Mouse (Mus musculus) lung, embryonic 16.5 days (tissue): Measurements from ENCODE around the gene Serac1. TPM values are rescaled to one million over a fixed set of nuclear protein-coding genes. Genes with fewer than 3 reads are reported as not detected.

Experiments used
- ATAC-seq: fragments of 200-750 bp; cut with Nextera tagmentation; 2 replicates; pipeline ENCODE4 v1.8.0; 2017; ENCODE audit warnings: low read depth, mild to moderate bottlenecking, moderate library complexity
- H3K27ac ChIP-seq: fragments of 300-500 bp; sonication (generic); 2 replicates; pipeline ENCODE4 v1.5.1; 2014; ENCODE audit warnings: mild to moderate bottlenecking, control low read depth, low read length
- H3K27me3 ChIP-seq: fragments of 300-500 bp; sonication (generic); 2 replicates; pipeline ENCODE4 v1.6.1; 2014; ENCODE audit warnings: low read depth, low read length, mixed read lengths; ENCODE audit not compliant: control insufficient read depth, insufficient read depth
- H3K36me3 ChIP-seq: fragments of 300-500 bp; sonication (generic); 2 replicates; pipeline ENCODE4 v1.6.1; 2014; ENCODE audit warnings: low read length; ENCODE audit not compliant: control insufficient read depth, insufficient read depth
- H3K4me1 ChIP-seq: fragments of 300-500 bp; sonication (generic); replicated peaks from 2 replicates; pipeline ENCODE4 v1.6.1; 2014; ENCODE audit warnings: low read length, mixed read lengths; ENCODE audit not compliant: control insufficient read depth, insufficient read depth
- H3K4me2 ChIP-seq: fragments of 300-500 bp; sonication (generic); 2 replicates; pipeline ENCODE4 v1.6.1; 2014; ENCODE audit warnings: low read depth, low read length, control low read depth
- H3K4me3 ChIP-seq: fragments of 300-500 bp; sonication (generic); 2 replicates; pipeline ENCODE4 v1.5.1; 2014; ENCODE audit warnings: mild to moderate bottlenecking, low read length, control low read depth
- H3K9ac ChIP-seq: fragments of 300-500 bp; sonication (generic); 2 replicates; pipeline ENCODE4 v1.6.1; 2014; ENCODE audit warnings: low read length, control low read depth
- H3K9me3 ChIP-seq: fragments of 300-500 bp; sonication (generic); 2 replicates; pipeline ENCODE4 v1.6.1; 2016; ENCODE audit warnings: low read length; ENCODE audit not compliant: control insufficient read depth
- WGBS: fragments of 180-500 bp; shearing (Covaris S2); extraction: QIAGEN DNeasy Blood & Tissue Kit; methylation state at CpG from one replicate; pipeline ENCODE4 v1.1.7; 2014; 5-methylcytosine and 5-hydroxymethylcytosine counted together
- polyA plus RNA-seq: library from polyadenylated mRNA; unstranded; fragments of >200 nt; fragmentation: Nextera tagmentation; extraction: Ambion mirVana; gene quantifications from 2 replicates; pipeline ENCODE4 v1.2.1, GENCODE M21; 2015

Serac1 gene
- polyA plus RNA-seq, 1 experiment from 2014 or later = 4.4 TPM

GRCm38 (mm10) chr17:6110956-6111355 lies 31.4 kb upstream of the Serac1 start:
- H3K9ac ChIP-seq = no peak overlapping the region
- no peak overlapping the region for H3K27ac ChIP-seq
- 79% methylated on average over 3 of the region's 3 CpGs for WGBS

DNA sequence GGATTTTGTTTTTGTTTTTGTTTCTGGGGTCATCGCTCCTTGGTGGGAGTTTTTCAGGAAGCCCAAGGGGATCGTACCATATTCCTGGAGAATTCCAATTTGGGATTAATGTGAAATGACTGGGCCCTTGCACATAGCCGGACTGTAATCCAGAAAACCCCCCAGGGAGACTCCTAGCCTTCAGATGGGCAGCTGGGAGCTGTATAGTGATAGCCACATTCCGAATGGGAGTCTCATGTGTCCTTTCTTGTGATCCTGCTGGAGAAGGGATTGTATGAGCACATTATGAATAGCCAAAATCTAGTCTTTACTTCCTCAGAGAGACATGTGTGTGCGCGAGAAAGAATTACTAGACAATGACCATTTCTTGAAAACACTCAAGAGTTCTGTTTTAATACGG lies 28.6 kb upstream of the Serac1 start:
- 49% methylated on average over 7 of the region's 7 CpGs for WGBS
- Histone ChIP-seq H3K4me1 (peaks cover 13% of the 10 kb centered on the region; the same call in 1 of the 2 replicates), H3K27ac (no peak overlapping the region), H3K9ac (0 out of 2 replicates have a peak overlapping the region, but pooled peaks have one; percentile 41), H3K36me3 (no peaks in the 10 kb centered on the region), H3K27me3 (no peaks in the 10 kb centered on the region), H3K9me3 (no peaks in the 10 kb centered on the region), H3K4me2 (peak overlapping the region; percentile 73), H3K4me3 (peak overlapping the region; percentile 89)
- ATAC-seq = no peak

More at GRCm38 (mm10) chr17:6110956-6111355, 31.4 kb upstream of the Serac1 start:
- ATAC-seq = no peak
- Histone ChIP-seq H3K27me3 (no peaks in the 10 kb centered on the region), H3K36me3 (no peaks in the 10 kb centered on the region), H3K9me3 (no peaks in the 10 kb centered on the region), H3K4me2 (no peak overlapping the region), H3K4me1 (peaks cover 13% of the 10 kb centered on the region; the same call in 1 of the 2 replicates), H3K4me3 (no peak overlapping the region)

- WGBS = under 1% methylated on average over 23 of the region's 50 CpGs
- H3K27ac ChIP-seq = peak overlapping the region; percentile 93
- no peaks in the 10 kb centered on the region for H3K36me3 ChIP-seq
- no peaks in the 10 kb centered on the region for H3K27me3 ChIP-seq
- peak; percentile 63 for ATAC-seq
- no peaks in the 10 kb centered on the region for H3K9me3 ChIP-seq
- peak overlapping the region; percentile 94 for H3K9ac ChIP-seq
- peak overlapping the region; percentile 73 for H3K4me2 ChIP-seq
- H3K4me3 ChIP-seq = peak overlapping the region; percentile 89
- peaks cover 13% of the 10 kb centered on the region; the same call in 1 of the 2 replicates for H3K4me1 ChIP-seq
Measured at GRCm38 (mm10) chr17:6107015-6107601, 27.6 kb upstream of the Serac1 start.

DNA sequence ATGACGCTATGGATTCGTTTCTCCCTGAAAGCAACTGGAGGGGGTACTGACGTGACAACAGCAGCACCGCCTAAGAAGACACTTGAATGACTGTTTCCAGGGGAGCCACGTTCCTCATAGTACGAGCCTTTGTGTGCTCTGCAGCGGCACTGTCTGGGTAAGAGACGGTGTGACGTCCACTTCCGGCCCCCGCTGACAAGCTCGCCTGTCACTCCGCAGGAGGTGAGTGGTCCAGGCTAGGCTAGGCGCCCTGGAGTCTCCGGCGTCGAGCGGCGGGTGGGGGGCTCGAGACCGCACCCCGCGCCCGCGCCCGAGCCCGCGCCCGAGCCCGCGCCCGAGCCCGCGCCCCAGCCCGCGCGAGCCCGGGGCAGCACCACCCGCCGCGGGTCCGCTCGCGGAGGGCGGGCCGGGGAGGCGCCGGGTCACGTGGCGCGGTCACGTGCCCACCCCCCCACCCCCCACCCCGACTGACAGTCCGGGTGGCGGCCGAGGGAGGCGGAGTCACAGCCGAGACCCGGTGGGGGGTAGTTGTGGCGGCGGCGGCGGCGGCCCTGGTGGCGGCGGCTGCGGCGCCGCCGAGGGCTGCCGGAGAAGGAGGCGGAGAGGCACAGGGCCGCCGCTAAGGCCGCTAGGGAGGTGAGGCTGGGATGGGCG lies 26.9 kb upstream of the Serac1 start, which contains the start of gene Tulp4:
TSS of gene Tulp4 (plus strand) at position 77 of the 654 bp plus-strand sequence.
- Histone ChIP-seq H3K4me2 (peak within 1 kb of the TSS; percentile 73), H3K36me3 (no peaks in the 10 kb centered on the region), H3K4me1 (peaks cover 13% of the 10 kb centered on the region; the same call in 1 of the 2 replicates), H3K9ac (peak within 1 kb of the TSS; percentile 94), H3K4me3 (peak within 1 kb of the TSS; percentile 89), H3K9me3 (no peaks in the 10 kb centered on the region), H3K27ac (peak within 1 kb of the TSS; percentile 93), H3K27me3 (no peaks in the 10 kb centered on the region)
- peak; percentile 97 for ATAC-seq
- WGBS = 0% methylated on average over 19 of the region's 76 CpGs

DNA sequence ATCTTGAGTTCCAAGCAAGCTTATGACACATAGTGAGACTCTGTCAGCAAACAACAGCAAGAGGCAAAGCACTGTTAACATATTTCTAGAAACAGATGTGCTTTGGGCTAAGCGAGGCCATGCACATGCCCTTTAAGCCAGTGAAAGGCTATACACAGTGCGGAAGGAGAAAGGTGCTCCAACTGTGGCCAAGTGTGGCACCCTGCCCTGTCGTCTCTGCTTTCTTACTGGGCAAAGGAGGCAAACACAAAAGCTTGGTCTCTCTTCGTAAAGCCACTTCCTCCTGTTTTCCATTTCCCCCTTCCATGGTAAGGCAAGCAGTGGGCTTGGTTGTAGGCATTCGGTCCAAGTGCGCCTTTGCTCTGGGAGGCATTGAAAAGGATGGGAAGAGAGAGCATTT lies 24.0 kb upstream of the Serac1 start:
- ATAC-seq = no peak
- 77% methylated on average over 6 of the region's 6 CpGs for WGBS

DNA sequence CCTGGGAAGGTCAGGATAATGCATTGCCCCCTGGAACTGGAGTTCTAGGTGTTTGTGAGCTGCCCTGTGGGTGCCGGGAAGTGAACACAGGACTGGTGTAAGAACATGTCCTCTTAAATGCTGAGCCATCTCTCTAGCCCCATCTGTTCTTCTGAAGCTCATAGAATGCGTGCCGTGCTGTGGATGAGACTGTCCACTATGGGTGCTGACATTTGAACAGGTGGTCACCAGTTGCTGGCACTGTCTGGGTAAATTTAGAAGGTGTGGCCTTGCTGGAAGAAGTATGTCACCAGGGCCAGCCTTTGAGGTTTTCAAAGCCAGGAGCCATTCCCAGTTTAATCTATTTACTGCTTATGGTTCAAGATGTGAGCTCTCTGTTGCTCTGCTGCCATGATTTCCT lies 22.7 kb upstream of the Serac1 start:
- Histone ChIP-seq H3K4me2 (no peak overlapping the region), H3K4me1 (no peaks in the 10 kb centered on the region), H3K9me3 (no peaks in the 10 kb centered on the region), H3K36me3 (no peaks in the 10 kb centered on the region), H3K9ac (no peak overlapping the region), H3K27me3 (no peaks in the 10 kb centered on the region), H3K4me3 (no peak overlapping the region), H3K27ac (no peak overlapping the region)
- no peak for ATAC-seq
- 83% methylated on average over 3 of the region's 3 CpGs for WGBS

More for the DNA sequence above, 24.0 kb upstream of the Serac1 start:
- Histone ChIP-seq H3K27ac (no peak overlapping the region), H3K4me1 (peaks cover 6% of the 10 kb centered on the region; the same call in 1 of the 2 replicates), H3K27me3 (no peaks in the 10 kb centered on the region), H3K36me3 (no peaks in the 10 kb centered on the region), H3K9ac (no peak overlapping the region), H3K4me2 (no peak overlapping the region), H3K4me3 (no peak overlapping the region), H3K9me3 (no peaks in the 10 kb centered on the region)

DNA sequence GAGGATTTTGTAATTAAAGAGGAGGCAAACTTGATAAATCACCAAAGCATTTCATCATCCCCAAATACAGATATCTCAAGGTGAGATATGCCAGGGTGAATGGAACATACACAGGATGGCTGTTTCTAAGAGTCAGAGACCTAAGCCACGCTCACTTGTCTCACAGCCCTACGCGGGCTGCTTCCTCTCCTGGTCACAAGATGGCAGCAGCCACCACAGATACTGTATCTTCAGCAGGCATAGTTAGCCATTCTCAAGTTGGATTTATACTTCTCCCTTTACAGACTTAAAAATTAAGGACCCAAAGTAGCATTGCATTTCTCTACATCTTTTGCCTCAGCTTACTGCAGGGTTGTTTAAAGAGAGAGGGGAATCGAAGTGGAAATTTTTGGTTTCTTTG lies 18.3 kb upstream of the Serac1 start:
- Histone ChIP-seq H3K9ac (no peak overlapping the region), H3K4me2 (no peak overlapping the region), H3K27ac (no peak overlapping the region), H3K4me1 (no peaks in the 10 kb centered on the region), H3K36me3 (no peaks in the 10 kb centered on the region), H3K9me3 (no peaks in the 10 kb centered on the region), H3K4me3 (no peak overlapping the region), H3K27me3 (no peaks in the 10 kb centered on the region)
- ATAC-seq = peak; percentile 56; the same call in 1 of the 2 replicates
- 26% methylated on average over 4 of the region's 4 CpGs for WGBS

- Histone ChIP-seq H3K4me2 (no peak overlapping the region), H3K4me3 (no peak overlapping the region), H3K9me3 (no peaks in the 10 kb centered on the region), H3K27ac (no peak overlapping the region), H3K9ac (no peak overlapping the region), H3K27me3 (no peaks in the 10 kb centered on the region), H3K4me1 (no peaks in the 10 kb centered on the region), H3K36me3 (no peaks in the 10 kb centered on the region)
- ATAC-seq = no peak
Measured at GRCm38 (mm10) chr17:6095579-6095978, 16.0 kb upstream of the Serac1 start.

GRCm38 (mm10) chr17:6091604-6092003 lies 12.1 kb upstream of the Serac1 start:
- 66% methylated on average over 6 of the region's 6 CpGs for WGBS
- H3K27me3 ChIP-seq = no peaks in the 10 kb centered on the region
- peaks cover 2% of the 10 kb centered on the region; the same call in 1 of the 2 replicates for H3K36me3 ChIP-seq
- H3K4me3 ChIP-seq = no peak overlapping the region
- no peak overlapping the region for H3K9ac ChIP-seq
- no peak overlapping the region for H3K27ac ChIP-seq
- no peaks in the 10 kb centered on the region for H3K9me3 ChIP-seq
- ATAC-seq = no peak
- H3K4me2 ChIP-seq = no peak overlapping the region
- H3K4me1 ChIP-seq = no peaks in the 10 kb centered on the region
